Mouse (Mus musculus) thymus, adult 2 months (tissue): ENCODE results near the gene Erbb2. TPM values are rescaled to one million over a fixed set of nuclear protein-coding genes. Genes with fewer than 3 reads are reported as not detected.
A peak's percentile ranks its signal among the peaks of the same experiment; 100 is the strongest.

Experiments used
- DNase-seq: peaks from one replicate; pipeline ENCODE4 v3.0.0; 2021
- H3K27ac ChIP-seq: fragments of 200-500 bp; 2 replicates; pipeline ENCODE4 v1.5.1; 2012; ENCODE audit warnings: low read length, control low read depth; ENCODE audit not compliant: control insufficient read depth, insufficient read depth
- H3K27me3 ChIP-seq: fragments of 200-500 bp; 2 replicates; pipeline ENCODE4 v1.6.1; 2012; ENCODE audit warnings: mild to moderate bottlenecking, low read length, moderate library complexity, mixed read lengths; ENCODE audit not compliant: control insufficient read depth, insufficient read depth
- H3K36me3 ChIP-seq: fragments of 200-500 bp; 2 replicates; pipeline ENCODE4 v1.6.1; 2012; ENCODE audit warnings: mild to moderate bottlenecking, low read length, moderate library complexity; ENCODE audit not compliant: control insufficient read depth, insufficient read depth
- H3K4me1 ChIP-seq: fragments of 200-500 bp; replicated peaks from 2 replicates; pipeline ENCODE4 v1.6.1; 2012; ENCODE audit warnings: low read length; ENCODE audit not compliant: control insufficient read depth, insufficient read depth
- H3K4me3 ChIP-seq: fragments of 200-500 bp; 2 replicates; pipeline ENCODE4 v1.5.1; 2012; ENCODE audit warnings: mild to moderate bottlenecking, low read length, control low read depth, moderate library complexity; ENCODE audit not compliant: control insufficient read depth, insufficient read depth
- CTCF ChIP-seq: fragments of 200-500 bp; IDR thresholded peaks from 2 replicates; pipeline ENCODE4 v1.5.1; 2012; ENCODE audit warnings: mild to moderate bottlenecking, control low read depth, low read length, moderate library complexity, borderline replicate concordance; ENCODE audit not compliant: control insufficient read depth, poor library complexity, insufficient read depth; ENCODE audit errors: extremely low read depth
- POLR2A ChIP-seq: fragments of 200-500 bp; IDR thresholded peaks from 2 replicates; pipeline ENCODE4 v1.6.1; 2012; ENCODE audit warnings: mild to moderate bottlenecking, low read length, control low read depth, moderate library complexity; ENCODE audit not compliant: control insufficient read depth, poor library complexity, insufficient read depth; ENCODE audit errors: extremely low read depth
- WGBS: fragments of 180-500 bp; shearing (Covaris S2); methylation state at CpG from one replicate; pipeline ENCODE4 v1.1.7; 2018; 5-methylcytosine and 5-hydroxymethylcytosine counted together
- polyA plus RNA-seq: library from polyadenylated mRNA; depleted of rRNA; stranded (reverse); fragments of >200 nt; gene quantifications from 2 replicates; pipeline ENCODE4 v1.2.3, GENCODE M21; 2012

Gene Erbb2
- polyA plus RNA-seq, 1 experiment = 6.6 TPM

DNA sequence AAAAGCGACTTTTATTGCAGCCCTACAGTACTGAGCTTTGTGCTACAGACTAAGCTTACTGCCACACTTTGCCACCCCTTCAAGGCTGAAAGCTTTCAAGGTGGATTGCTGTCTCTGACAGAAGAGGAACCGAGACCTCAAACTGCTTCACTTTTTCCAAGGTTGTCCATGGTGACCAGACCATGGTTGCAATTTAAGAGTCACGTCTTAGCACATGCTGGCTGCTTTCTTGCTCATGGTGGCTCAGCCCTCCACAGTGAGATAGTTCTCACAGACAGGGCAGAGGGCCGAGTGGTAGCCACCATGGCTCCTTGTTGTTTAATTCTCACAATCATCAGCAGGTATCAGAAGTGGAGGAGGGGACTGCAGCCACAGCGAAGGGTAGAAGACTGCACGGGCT is 58.5 kb downstream of the Erbb2 start:
- peak overlapping the region; percentile 84 for H3K27ac ChIP-seq
- H3K27me3 ChIP-seq = no peaks in the 10 kb centered on the region
- 54% methylated on average over 6 of the region's 6 CpGs for WGBS
- peaks cover 26% of the 10 kb centered on the region for H3K36me3 ChIP-seq
- TF ChIP-seq CTCF (no peak), POLR2A (no peak)
- peaks cover 52% of the 10 kb centered on the region for H3K4me1 ChIP-seq
- H3K4me3 ChIP-seq = peak overlapping the region; percentile 8; the same call in 1 of the 2 replicates
- no peak for DNase-seq

GRCm38 (mm10) chr11:98472696-98473095 is 60.4 kb downstream of the Erbb2 start:
- no peak for DNase-seq
- 82% methylated on average over 4 of the region's 4 CpGs for WGBS
- H3K4me1 ChIP-seq = peaks cover 52% of the 10 kb centered on the region
- no peaks in the 10 kb centered on the region for H3K27me3 ChIP-seq
- H3K36me3 ChIP-seq = peaks cover 11% of the 10 kb centered on the region; the same call in 1 of the 2 replicates
- H3K27ac ChIP-seq = no peak overlapping the region
- TF ChIP-seq POLR2A (no peak), CTCF (no peak)
- H3K4me3 ChIP-seq = no peak overlapping the region

DNA sequence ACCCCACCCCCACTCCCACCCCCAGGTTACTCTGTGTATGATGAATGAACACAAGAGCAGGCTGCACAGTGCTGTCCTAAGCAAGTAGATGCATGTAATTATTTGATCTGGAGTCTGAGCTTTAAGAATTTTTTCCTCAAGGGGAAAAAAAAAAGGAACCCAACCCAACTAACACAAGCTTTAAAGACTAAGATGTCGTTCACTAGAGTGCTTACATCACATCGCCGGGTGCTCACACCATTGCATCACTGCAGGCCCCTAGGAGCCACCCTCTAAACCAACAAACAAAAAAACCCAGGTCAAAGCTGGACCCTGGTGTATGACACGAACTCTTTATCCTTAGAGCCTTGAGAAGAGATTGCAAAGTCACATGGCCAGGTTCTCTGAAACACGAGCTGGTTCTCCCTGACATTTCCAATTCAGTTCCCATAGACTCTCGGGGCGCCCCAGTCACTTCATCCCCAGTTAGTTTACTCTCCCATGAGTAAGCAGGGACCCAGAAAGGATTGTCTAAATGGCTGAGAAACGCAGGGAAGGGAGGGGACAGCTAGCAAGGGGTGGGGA is 61.7 kb downstream of the Erbb2 start:
- no peak for DNase-seq
- 80% methylated on average over 8 of the region's 8 CpGs for WGBS
- Histone ChIP-seq H3K4me1 (peaks cover 52% of the 10 kb centered on the region), H3K27ac (peak overlapping the region; percentile 11; the same call in 1 of the 2 replicates), H3K36me3 (peaks cover 11% of the 10 kb centered on the region; the same call in 1 of the 2 replicates), H3K27me3 (no peaks in the 10 kb centered on the region), H3K4me3 (no peak overlapping the region)
- no peak for TF ChIP-seq POLR2A

GRCm38 (mm10) chr11:98474967-98475366 is 62.7 kb downstream of the Erbb2 start:
- TF ChIP-seq CTCF = no peak
- Histone ChIP-seq H3K4me3 (no peak overlapping the region), H3K27me3 (no peaks in the 10 kb centered on the region), H3K36me3 (peaks cover 11% of the 10 kb centered on the region; the same call in 1 of the 2 replicates), H3K4me1 (peaks cover 50% of the 10 kb centered on the region), H3K27ac (no peak overlapping the region)
- WGBS = 94% methylated on average over 11 of the region's 11 CpGs
- DNase-seq = no peak

DNA sequence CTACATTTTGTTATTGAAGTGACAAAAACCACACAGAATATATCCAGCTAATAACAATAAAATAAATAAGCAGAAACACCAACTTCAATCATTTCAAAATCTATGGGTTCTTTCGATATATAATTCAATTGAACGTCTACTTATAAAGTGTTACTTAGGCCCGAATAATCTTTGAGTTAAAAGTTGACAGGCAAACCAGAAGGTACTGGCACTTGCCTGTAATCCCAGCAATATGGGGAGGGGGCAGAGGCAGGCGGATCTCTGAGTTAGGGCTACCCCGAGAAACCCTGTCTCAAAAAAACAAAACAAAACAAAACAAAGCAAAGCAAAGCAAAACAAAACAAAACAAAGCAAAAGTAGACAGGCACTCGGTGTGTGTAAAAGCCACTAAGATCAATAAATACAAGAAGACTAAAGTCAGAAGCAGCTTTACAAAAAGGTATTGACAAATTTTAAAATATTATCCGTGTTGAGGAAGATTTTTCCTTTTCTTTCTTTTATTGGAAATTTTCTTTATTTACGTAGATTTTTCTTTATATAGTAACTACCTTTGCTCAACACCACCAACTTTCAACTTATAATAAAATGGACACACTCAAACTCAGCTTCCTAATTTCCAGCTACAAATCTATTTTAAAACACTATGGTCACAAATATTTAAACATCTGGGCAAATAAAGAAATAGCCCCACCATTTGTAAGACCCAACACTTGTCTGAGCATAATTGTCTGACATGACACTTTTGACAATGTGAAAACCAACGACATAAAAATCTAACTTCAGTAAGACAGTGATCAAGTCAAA is 63.6 kb downstream of the Erbb2 start:
- H3K27me3 ChIP-seq = no peaks in the 10 kb centered on the region
- no peak overlapping the region for H3K4me3 ChIP-seq
- H3K4me1 ChIP-seq = peaks cover 44% of the 10 kb centered on the region
- no peak overlapping the region for H3K27ac ChIP-seq
- peaks cover 11% of the 10 kb centered on the region; the same call in 1 of the 2 replicates for H3K36me3 ChIP-seq
- 91% methylated on average over 9 of the region's 9 CpGs for WGBS
- TF ChIP-seq CTCF (no peak), POLR2A (no peak)
- no peak for DNase-seq

DNA sequence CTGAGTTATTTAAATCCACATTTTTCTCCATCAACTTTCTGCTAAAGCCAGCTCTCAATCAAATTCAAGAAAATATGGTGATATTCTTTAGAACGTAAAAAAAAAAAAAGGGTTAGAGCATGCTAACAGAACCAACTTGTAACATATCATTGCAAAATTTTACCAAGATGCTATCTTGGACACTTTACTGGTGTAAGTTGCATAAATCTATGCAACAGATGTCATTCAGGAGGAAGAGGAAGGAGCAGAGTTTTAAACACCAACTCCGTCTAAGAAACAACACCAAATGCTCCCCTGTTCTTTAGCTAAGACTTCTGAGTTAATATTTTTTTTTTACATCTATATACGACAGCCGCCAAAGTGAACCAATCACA is 64.2 kb downstream of the Erbb2 start:
- H3K36me3 ChIP-seq = peaks cover 11% of the 10 kb centered on the region; the same call in 1 of the 2 replicates
- no peaks in the 10 kb centered on the region for H3K27me3 ChIP-seq
- 66% methylated on average over 4 of the region's 4 CpGs for WGBS
- H3K4me3 ChIP-seq = no peak overlapping the region
- H3K27ac ChIP-seq = peak overlapping the region; percentile 85; the same call in 1 of the 2 replicates
- peaks cover 41% of the 10 kb centered on the region for H3K4me1 ChIP-seq
- TF ChIP-seq POLR2A = no peak
- TF ChIP-seq CTCF = no peak
- DNase-seq = no peak
